Mouse (Mus musculus) heart, postnatal 25 days (tissue): ENCODE measurements around the gene Tex2. TPM values are rescaled to one million over a fixed set of nuclear protein-coding genes. Genes with fewer than 3 reads are reported as not detected.
"Not testable (repeated sequence)": the region's sequence is repeated elsewhere in the genome, so short reads cannot be mapped to it uniquely, and the experiment has no call there.

Experiments used
- DNase-seq: peaks from one replicate; pipeline ENCODE4 v3.0.0; 2022; ENCODE audit warnings: low spot score
- intact Hi-C: fragments of 180-260 bp; cut with DNase I; formaldehyde crosslinking; loops from one replicate; pipeline ENCODE4 v1.15.1; 2025
- total RNA-seq, 2 experiments: library from RNA; stranded (reverse); gene quantifications; 2 replicates each; pipeline ENCODE4 v1.2.3; 2021

Tex2 gene
- 10 to 100 TPM; 45.5 to 46.7 TPM for total RNA-seq

DNA sequence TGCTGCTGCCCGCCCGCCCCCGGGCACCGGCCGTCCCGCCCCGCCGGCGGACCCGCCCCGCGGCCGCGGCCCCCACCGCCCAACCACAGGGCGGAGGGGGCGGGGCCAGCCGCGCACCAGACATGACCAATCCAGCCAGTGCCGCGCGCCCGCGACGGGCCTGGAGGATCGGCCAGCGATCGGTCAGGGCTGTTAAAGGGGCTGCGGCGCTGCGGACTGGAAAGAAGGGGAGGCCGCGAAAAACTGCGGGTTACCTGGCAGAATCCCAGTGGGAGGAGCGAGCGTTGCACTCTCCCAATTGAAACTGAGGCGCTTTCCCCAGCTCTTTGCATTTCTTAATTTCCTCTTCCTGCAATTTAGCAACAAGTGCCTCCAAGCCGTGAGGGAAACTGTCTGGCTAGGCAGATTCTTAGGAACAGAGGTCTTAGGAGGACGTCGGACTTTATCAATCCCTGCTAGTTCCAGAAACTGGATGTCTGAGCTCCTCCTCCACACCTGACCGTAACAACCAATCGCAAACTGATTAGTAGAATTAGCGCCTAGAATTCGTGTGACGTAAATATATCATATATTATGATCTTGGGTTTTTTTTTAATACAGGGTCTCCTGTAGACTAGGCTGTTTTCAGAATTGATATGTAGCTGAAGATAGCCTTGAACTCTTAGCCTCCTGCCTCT, at the start of gene Tex2:
Gene Tex2, minus strand, starts transcription at position 463 of the 677 bp plus-strand sequence.
- intact Hi-C loops = loop anchor here (5.0 to 10.0 kb wide), 3 partner anchors 111 to 338 kb away; partner anchors contain the start of genes Smarcd2 and Tcam1
- peak; percentile 96 for DNase-seq

DNA sequence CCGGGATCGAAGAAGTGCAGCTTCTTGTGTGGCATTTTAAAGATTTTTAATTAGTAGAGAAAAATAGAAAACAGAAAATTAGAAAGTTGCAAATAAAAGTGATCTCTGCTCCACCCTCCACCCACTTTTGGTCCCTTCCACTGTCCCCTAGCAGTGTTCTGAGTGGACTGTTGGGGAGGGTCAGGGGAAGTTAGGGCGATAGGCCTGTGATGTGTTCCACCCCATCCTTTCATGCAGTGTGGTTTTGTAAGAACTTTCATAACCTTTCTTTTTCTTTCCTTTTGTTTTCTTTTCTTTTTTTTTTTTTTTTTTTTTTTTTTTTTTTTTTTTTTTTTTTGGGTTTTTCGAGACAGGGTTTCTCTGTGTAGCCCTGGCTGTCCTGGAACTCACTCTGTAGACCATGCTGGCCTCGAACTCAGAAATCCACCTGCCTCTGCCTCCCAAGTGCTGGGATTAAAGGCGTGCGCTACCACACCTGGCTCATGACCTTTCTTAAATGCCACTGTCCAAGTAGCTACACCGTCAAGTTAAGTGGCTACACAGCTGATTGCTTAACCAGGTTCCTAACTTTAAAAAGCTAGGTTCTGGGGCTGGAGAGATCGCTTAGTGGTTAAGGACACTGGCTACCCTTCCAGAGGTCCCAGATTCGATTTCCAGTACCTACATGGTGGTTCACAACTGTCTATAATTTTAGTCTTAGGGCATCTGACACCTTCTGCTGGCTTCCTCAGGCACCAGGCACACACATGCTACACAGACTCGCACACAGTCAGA, 49.6 kb upstream of the Tex2 start:
- intact Hi-C loops = no loop called here
- no peak for DNase-seq

DNA sequence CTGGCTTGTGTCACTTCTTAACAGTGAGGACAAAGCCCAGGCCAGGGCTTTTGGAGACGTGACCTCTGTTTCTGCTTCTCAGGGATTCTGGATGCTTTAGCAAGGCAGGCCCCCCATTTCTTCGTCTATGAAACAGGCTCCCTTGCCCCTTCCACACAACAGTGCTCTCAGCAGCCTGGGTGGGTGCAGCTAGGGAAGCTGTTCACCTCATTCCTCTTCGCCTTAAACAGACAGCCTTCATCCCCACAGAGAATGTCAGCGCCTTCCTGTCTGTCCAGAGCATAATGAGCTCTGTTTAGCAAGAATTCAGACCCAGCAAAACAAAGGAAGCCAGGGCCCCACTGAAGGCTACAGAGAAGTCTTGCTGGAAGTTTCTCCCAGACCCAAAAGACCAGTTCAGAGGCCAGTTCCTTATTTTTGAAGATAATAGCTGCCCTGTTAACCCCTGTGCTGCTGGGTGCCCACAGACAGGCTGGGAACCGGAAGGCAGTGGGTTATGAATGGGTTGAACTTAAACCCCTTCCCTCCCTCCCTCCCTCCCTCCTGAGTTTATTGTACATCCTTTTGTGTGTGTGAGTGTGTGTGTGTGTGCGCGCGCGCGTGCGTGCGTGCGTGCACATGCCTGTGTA, 47.3 kb upstream of the Tex2 start:
- intact Hi-C loops = loop anchor here (1.0 kb wide), 1 partner anchor 14 kb away; no protein-coding TSS in a partner anchor
- no peak for DNase-seq

DNA sequence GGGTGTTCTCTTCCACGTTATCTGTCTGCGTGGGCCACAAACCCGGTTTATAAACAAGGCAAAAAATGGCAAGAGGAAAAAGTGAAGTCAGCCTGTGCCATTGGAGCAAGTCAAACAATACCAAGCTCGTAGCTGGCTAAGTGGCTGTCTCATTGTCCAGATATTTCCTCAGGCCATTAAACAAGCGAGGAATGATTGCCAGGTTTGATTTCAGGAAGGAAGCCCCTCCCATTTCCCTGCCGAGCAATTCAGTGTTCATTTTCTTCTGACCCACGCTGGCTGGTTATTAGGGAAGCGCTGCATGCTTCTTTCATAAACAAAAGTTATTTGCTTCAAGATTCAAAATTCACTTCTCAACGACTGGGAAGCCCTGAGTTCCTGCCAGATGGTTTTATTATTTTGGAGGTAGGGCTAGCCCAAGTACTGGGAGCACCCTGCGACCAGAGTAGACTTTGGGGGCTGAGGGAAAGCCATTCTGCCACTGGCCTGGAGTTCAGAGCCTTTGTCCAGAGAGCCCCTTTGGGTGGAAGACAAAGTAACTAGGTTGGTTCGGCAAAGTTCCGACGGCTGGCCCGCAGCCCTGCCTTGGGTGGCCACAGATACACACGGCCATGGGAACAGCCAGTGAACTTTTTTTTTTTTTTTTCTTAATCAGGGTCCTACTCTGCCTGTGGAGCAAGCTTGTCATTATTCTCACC, 46.5 kb upstream of the Tex2 start:
- intact Hi-C loops = loop anchor here (1.0 to 2.0 kb wide), 2 partner anchors 15 to 47 kb away; no protein-coding TSS in a partner anchor
- peak; percentile 77 for DNase-seq

DNA sequence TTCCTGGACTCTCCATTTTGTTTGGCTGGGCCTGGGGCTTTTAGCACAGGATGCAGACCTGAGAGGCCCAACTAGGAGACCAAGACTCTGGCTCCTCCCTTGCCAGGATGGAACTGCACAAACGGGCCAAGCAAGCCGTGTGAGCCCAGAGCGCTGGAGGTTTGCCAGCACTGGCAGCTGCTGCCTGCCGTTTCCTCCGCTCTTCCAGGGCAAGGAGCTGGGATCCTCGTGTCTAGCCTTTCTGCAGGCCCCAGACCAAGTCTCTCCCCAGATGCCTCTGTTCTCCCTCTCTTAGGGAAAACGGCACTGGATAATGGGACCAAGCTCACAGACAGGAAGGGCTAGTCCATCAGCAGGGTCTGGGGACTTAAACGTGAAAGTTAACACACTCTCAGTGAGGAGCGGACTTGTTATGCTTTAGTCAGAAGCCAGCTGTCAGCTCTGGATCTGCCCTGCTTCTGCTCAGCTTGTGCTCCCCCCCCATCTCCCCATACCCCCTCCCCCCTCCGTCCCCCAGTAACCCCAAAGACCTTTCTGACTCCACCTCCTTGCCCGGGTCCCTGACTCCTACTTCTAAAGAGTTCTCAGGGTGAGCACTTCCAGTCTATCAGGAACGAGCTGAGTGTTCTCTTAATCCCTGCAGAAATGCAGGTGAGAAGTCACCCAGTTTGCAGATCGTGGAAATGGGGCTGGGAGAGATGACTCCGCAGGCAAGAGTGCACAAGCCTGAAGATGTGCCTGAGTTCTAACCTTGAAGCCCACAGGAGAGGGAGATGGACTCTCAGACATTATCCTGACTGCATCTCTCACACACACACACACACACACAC, 45.0 kb upstream of the Tex2 start:
- intact Hi-C loops = loop anchor here (2.0 kb wide), 1 partner anchor 49 kb away; no protein-coding TSS in a partner anchor
- DNase-seq = peak; percentile 72

DNA sequence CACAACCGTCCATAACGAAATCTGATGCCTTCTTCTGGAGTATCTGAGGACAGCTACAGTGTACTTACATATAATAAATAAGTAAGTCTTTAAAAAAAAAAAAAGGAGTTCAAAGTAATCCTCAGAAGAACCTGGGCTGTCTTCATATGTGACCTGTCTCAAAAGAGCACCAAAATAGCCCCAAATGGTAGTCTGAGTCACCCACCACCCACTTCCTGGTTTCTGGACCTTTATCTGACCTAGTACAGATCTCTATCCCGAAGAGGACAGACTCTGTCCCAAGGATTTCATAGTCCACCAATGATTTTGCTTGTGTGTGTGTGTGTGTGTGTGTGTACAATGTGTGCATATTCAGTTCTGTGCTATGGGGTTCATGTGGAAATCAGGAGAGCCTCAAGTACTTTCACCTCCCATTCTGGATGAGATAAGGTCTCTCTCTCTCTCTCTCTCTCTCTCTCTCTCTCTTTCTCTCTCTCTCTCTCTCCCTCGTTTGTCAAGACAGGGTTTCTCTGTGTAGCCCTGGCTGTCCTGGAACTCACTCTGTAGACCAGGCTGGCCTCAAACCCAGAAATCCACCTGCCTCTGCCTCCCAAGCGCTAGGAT, 43.8 kb upstream of the Tex2 start:
- DNase-seq, intact Hi-C loops: not testable (repeated sequence)

DNA sequence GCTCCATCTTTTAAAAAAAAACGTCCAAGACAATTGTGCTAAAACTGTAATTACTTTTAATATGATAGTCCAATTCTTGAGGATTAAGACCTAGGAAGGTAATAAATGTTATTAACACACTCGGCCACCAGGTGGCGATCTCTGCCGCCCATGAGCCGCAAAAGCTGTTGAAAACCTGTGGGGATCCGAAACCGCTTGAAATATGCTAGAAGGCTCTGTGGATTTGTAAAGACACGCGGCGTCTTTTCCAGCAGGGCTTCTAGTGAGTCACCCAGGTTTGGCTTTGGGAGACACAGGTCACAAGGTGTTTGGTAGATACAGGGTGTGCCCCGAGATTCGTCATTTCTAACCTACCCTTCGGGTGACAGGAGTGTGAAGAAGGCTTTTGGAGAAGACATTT, 35.1 kb upstream of the Tex2 start:
- intact Hi-C loops = loop anchor here (1.0 to 5.0 kb wide), 2 partner anchors 34 to 94 kb away; no protein-coding TSS in a partner anchor
- peak; percentile 54 for DNase-seq

DNA sequence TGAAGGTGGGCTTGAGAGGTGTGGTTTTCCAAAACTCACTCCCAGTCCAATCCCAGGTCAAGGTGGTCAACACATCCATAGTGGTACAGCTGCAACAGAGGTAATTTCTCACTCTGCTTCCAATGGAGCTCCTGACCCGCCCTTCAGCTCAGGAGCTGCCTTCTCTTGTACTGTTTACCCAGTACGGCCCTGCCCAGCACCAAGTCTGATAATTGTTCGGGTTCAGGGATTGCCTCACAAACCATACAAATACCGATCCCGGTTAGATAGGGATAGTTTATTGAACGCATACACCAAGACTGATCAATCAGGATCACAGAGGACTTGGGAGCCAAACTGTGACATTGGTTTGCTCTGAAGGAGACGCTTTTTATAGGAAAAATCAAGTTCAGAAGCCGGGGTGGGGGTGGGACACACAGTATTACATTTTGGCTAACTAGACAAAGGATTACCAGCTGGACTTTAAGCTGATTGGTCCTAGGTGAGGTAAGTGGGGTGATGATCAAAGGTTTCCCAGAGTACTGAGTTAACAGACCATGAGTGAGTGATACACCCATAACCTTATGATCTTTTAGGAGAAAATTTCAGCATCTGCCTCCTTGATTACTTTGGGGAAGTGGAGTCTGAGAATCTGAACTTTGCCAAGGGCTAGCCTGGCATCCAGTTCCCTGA, 29.9 kb upstream of the Tex2 start:
- DNase-seq = no peak
- intact Hi-C loops = no loop called here

DNA sequence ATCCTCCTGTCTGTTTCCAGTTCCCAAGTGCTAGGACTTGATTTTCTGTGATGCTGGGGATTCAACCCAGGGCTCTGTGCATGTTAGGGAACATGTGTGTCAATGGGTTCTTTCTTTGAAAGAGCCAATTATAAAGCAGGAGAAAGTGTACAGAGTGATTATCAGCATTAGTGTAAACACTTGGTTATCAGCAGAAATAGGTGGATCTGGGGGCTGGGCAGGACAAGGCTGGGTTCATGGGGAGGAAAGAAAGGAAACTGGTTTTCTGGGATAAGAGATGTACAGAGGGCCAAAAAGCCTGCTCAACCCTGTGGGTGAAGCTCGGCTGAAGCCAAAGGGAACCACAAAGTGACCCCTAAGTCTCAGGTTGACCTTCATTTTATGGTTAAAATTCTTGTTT, 28.4 kb upstream of the Tex2 start:
- intact Hi-C loops = no loop called here
- DNase-seq = no peak

DNA sequence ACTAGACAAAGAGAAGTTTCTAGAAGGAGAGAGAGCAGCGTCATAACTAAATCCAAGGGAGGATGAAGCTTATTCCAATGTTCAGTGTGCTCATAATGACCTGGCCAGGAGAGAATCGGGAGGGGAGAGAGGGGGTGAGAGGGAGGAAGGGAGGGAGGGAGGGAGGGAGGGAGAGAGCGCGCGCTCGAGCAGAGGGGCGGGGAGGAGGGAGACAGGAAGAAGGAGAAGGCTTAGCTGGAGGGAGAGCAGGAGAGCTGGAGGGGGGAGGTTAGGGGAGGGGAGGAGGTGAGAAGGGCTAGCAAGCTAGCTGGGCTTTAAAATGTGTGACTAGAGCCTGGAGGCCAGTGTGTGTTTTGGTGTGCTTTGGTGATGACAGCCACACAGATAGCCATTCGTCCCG, 26.8 kb upstream of the Tex2 start:
- DNase-seq = no peak
- intact Hi-C loops = no loop called here

DNA sequence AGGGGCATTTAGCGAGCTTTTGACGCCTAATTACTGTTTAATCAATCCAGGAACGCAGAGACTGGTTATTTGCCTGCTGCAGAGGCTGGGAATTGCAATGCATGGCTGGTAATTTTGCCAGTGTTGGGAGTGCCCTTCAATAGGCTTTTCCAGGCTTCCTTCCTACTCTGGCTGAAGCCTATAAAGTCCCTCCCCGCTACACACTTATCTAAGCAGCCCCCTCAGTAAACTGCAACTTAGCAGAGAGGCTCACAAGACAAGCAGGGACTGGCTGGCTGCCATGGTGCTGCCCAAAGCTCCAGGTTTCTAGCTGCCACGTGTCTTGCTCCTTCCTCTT, 26.1 kb upstream of the Tex2 start:
- DNase-seq = no peak
- intact Hi-C loops = no loop called here

DNA sequence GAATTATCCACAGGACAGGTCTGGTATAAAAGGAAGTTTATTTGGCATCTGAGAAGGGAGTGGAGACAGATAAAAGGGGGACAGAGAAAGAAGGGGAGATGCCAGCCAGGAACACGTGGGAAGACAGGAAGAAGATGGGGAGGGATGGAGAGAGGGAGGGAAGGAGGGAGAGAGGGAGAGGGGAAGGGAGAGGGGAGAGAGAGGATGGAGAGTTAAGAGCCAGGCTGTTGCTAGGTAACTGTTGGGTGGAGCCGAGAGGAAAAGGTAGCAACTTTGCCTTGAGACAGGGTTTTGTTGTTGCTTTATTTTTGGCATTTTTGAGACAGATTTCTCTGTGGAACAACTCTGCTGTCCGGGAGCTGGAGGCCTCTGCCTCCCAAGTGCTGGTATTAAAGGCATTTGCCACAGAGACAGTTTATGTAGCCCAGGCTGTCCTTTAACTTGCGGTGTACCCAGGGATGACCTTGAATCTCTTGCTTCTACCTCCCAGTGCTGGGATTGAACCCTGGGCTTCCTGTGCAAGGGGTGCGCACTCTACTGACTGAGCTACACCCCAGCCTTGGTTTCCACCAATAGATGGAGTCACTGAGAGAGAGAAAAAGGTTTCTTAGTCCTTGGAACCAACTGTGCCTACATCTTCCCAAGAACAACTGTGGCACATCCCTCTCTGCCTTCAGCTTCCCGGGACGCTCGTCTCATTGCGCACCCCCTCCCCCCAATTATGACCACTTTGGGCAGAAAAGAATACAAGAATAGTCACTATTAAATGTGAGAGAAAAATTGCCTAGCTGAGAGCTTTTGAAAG, 25.5 kb upstream of the Tex2 start:
- DNase-seq = no peak
- intact Hi-C loops = no loop called here

DNA sequence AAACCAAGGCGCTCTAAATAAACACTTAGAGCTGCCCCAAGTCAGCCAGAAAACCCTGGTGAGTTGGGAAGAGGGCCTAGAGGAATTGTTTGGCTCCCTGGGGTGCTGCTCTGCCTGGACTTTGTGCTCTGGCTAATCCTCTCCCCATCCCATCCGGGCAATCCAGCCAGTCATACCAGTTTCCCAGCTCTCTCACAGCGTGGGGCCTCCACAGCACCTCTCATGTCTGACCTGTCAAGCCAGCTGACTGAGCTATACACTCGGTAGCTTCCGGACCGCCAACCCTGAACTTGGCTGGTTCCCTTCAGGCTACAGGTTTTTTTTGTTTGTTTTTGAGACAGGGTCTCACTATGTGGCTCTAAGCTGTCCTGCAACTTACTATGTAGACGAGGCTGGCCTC, 24.5 kb upstream of the Tex2 start:
- no peak for DNase-seq
- intact Hi-C loops = no loop called here

DNA sequence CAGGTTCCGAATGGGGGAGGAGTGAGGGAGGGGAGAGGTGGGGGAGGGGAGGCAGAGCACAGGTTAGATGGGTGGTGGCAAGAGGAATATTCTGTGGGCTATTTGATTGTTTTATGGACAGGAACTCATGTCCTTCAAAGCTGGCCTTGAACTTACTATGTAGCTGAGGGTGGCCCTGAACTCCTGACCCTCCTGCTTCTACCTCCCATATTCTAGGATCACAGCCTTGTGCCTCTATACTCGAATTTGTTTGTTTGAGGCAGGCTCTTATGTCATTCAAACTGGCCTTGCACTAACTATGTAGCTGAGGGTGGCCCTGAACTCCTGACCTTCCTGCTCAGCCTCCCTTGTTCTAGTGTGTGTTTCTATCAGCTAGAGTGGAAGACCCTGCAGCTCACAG, 22.7 kb upstream of the Tex2 start:
- intact Hi-C loops = no loop called here
- no peak for DNase-seq

DNA sequence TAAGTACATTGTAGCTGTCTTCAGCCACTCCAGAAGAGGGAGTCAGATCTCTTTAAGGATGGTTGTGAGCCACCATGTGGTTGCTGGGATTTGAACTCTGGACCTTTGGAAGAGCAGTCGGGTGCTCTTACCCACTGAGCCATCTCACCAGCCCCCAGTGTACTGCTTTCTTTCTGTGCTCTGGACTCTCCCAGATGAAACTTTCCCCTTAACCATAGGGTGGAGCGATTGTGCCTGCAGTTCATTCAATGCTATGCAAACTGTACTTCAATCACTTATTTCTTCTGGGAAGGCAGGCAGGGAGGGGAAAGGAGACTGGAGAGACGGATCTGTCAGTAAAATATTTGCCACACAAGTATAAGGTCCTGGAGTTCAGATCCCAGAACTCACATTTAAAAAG, 21.0 kb upstream of the Tex2 start:
- intact Hi-C loops, DNase-seq: not testable (repeated sequence)

DNA sequence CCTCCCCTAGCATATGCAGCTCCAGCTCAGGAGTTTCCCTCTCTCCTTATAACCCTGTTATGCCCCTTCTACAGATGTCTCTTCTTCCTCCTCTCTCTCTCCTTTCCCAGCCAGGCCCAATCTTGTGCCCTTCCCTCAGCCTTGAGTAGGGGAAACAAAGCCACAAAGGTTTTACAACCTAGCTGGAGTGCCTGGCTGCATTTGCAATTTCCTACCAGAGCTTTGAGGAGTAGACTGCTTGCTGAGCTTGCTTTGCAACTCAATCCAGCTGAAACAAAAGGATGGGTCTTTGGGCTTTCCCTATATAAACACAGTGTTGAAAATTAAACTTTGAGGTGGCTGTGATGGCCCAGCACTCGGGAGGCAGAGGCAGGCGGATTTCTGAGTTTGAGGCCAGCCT, 20.2 kb upstream of the Tex2 start:
- no peak for DNase-seq
- intact Hi-C loops = no loop called here

DNA sequence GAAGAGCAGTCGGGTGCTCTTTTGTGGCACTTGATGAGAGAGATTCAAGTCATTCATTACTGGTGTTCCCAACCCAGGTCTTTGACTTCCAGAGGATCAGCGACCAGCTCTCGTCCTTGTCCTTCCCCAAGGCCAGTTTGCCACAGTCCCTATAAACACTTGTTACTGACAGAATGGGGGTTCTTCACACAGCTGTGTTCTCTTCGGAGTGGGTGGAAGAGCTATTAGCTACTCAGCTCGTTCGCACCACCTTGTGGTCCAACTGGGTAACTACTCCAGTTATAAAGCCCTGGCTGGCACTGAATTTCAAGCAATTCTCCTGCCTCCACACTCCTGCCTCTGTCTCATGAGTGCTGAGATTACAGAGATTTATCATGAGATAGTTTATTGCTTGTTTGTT, 14.5 kb upstream of the Tex2 start:
- DNase-seq = peak; percentile 18
- intact Hi-C loops = loop anchor here (1.0 to 5.0 kb wide), 3 partner anchors 90 to 209 kb away; no protein-coding TSS in a partner anchor

DNA sequence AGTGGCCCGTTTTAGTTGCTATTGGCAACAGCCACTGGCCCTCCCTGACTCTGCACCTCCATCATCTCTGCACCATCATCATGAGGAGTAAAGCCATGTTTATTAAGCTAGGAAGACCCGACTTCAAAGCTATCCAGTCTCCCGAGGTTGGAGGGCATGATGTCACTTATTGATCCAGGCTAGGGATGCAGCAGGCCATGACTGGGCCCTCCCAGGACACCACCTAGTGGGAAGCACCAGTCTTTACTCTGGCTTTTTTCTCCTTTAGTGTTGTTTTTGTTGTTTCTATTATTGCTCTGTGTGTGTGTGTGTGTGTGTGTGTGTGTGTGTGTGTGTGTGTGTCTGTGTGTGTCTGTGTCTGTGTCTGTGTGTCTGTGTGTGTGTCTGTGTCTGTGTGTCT, 12.4 kb upstream of the Tex2 start:
- intact Hi-C loops = loop anchor here (5.0 kb wide), 1 partner anchor 88 kb away; no protein-coding TSS in a partner anchor

More for the DNA sequence above, 12.4 kb upstream of the Tex2 start:
- no peak for DNase-seq
